Mouse (Mus musculus): ENCODE measurements around the gene Dync1h1. TPM values are rescaled to one million over a fixed set of nuclear protein-coding genes. Genes with fewer than 3 reads are reported as not detected.
"Not testable (repeated sequence)": the region's sequence is repeated elsewhere in the genome, so short reads cannot be mapped to it uniquely, and the experiment has no call there.

The Dync1h1 gene
- polyA plus RNA-seq, 1 experiment from 2014 or later = 60.5 TPM

DNA sequence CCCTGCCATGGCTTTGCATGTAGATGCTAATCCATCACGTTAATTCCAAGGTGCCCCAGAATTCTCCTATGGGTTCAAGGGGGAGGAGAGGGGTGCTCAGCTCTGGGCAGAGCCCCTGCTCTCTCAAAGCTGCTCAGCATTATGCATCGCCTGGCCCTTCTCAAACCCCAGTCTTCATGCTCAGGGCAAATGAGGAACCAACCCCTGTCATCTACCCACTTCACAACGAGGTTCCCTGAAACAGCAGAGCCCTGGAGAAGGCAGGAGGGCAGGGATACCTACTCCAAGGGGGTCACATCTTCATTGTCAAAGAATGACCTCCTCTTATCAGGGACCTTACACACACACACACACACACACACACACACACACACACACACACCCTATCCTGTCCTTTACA, 80.6 kb downstream of the Dync1h1 start:
- Histone ChIP-seq H3K4me1 (ENCODE audit: control insufficient read depth, insufficient read depth, low read length) (no peaks in the 10 kb centered on the region), H3K36me3 (ENCODE audit: control insufficient read depth, insufficient read depth, low read length) (0 out of 2 replicates have a peak, but pooled peaks cover 5% of the 10 kb centered on the region), H3K27me3 (replicated peaks; ENCODE audit: control insufficient read depth, insufficient read depth, low read length) (no peaks in the 10 kb centered on the region), H3K4me2 (ENCODE audit: low read depth, low read length) (no peak overlapping the region), H3K9ac (ENCODE audit: low read depth, low read length) (no peak overlapping the region), H3K4me3 (ENCODE audit: low read depth, low read length) (no peak overlapping the region), H3K27ac (replicated peaks; ENCODE audit: low read depth, low read length) (no peak overlapping the region), H3K9me3 (ENCODE audit: control insufficient read depth, low read length) (no peaks in the 10 kb centered on the region)
- 58% methylated on average over 3 of the region's 3 CpGs for WGBS
- ATAC-seq (ENCODE audit: low read depth) = no peak
- no peak for DNase-seq (ENCODE audit: low spot score)

DNA sequence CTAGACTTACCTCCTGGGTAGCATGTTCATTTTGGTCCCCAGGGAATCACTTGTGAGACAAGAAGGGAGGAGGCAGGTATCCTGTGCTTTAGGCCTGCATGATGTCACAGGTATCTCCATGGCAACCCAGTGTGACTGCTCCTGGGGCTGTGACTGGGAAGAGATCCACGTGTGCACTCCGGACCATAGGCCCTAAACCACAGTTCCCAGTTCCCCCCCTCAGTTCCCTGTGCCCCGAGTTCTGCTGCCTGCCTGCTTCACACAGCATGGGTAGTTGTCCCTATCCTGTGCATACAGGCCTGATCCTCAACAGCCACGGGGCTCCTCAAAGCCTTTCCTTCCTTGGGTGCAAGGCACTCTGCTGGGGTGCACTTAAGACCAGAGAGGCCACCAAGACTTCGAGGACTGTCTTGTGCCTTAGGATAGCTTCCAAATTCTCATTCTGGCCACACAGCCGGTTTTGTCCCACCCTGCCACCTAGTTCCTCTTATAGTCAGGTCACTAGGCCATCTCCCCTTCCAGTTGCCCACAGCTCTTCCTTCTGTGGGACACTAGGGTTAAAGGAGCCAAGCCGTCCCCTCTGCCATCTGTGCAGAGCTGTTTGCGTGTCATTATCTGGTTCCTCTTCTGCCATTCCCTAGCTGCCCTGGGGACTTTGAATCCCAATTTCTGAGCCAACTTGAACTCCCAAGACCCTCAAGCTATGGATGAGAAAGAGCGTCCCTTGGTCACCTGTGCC, 81.5 kb downstream of the Dync1h1 start, which contains the start of gene 1700001K19Rik:
Gene 1700001K19Rik (minus strand): TSS at position 59 of the 739 bp plus-strand sequence.
- peak; percentile 25 for DNase-seq (ENCODE audit: low spot score)
- no peak for ATAC-seq (ENCODE audit: low read depth)
- Histone ChIP-seq H3K9me3 (ENCODE audit: control insufficient read depth, low read length) (no peaks in the 10 kb centered on the region), H3K36me3 (ENCODE audit: control insufficient read depth, insufficient read depth, low read length) (0 out of 2 replicates have a peak, but pooled peaks cover 6% of the 10 kb centered on the region), H3K4me2 (ENCODE audit: low read depth, low read length) (no peak within 1 kb of the TSS), H3K9ac (ENCODE audit: low read depth, low read length) (no peak within 1 kb of the TSS), H3K4me3 (ENCODE audit: low read depth, low read length) (no peak within 1 kb of the TSS), H3K4me1 (ENCODE audit: control insufficient read depth, insufficient read depth, low read length) (no peaks in the 10 kb centered on the region), H3K27ac (replicated peaks; ENCODE audit: low read depth, low read length) (no peak within 1 kb of the TSS), H3K27me3 (replicated peaks; ENCODE audit: control insufficient read depth, insufficient read depth, low read length) (no peaks in the 10 kb centered on the region)
- WGBS = 73% methylated on average over 9 of the region's 9 CpGs

DNA sequence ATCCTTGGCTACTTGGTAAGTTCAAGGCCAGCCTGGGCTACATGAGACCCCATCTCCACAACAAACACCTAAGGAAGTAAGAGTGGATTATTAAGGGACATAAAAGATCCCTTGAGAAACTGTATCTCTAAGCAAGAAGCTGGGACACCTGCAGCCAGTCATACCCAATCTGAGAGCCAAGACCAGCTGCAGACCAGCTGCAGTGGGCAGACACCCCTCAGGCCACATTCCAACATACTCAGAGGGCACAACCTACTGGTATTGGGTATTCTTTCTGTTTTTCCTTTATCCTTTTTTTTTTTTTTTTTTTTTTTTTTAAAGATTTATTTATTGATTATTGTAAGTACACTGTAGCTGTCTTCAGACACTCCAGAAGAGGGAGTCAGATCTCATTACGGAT, 82.3 kb downstream of the Dync1h1 start:
- no peaks in the 10 kb centered on the region for H3K27me3 ChIP-seq (replicated peaks; ENCODE audit: control insufficient read depth, insufficient read depth, low read length)
- no peak for ATAC-seq (ENCODE audit: low read depth)
- H3K4me3 ChIP-seq (ENCODE audit: low read depth, low read length) = no peak overlapping the region
- no CpG with 5 or more reads among the region's 1 CpGs for WGBS
- H3K36me3 ChIP-seq (ENCODE audit: control insufficient read depth, insufficient read depth, low read length) = 0 out of 2 replicates have a peak, but pooled peaks cover 6% of the 10 kb centered on the region
- H3K27ac ChIP-seq (replicated peaks; ENCODE audit: low read depth, low read length) = no peak overlapping the region
- H3K9me3 ChIP-seq (ENCODE audit: control insufficient read depth, low read length) = no peaks in the 10 kb centered on the region
- DNase-seq (ENCODE audit: low spot score) = no peak
- H3K4me2 ChIP-seq (ENCODE audit: low read depth, low read length) = no peak overlapping the region
- H3K4me1 ChIP-seq (ENCODE audit: control insufficient read depth, insufficient read depth, low read length) = no peaks in the 10 kb centered on the region
- no peak overlapping the region for H3K9ac ChIP-seq (ENCODE audit: low read depth, low read length)

GRCm38 (mm10) chr12:110687894-110688734, 86.9 kb downstream of the Dync1h1 start:
- Histone ChIP-seq H3K27ac (replicated peaks; ENCODE audit: low read depth, low read length) (no peak overlapping the region), H3K4me2 (ENCODE audit: low read depth, low read length) (no peak overlapping the region), H3K9me3 (ENCODE audit: control insufficient read depth, low read length) (no peaks in the 10 kb centered on the region), H3K9ac (ENCODE audit: low read depth, low read length) (no peak overlapping the region), H3K4me3 (ENCODE audit: low read depth, low read length) (no peak overlapping the region), H3K27me3 (replicated peaks; ENCODE audit: control insufficient read depth, insufficient read depth, low read length) (no peaks in the 10 kb centered on the region), H3K4me1 (ENCODE audit: control insufficient read depth, insufficient read depth, low read length) (no peaks in the 10 kb centered on the region), H3K36me3 (ENCODE audit: control insufficient read depth, insufficient read depth, low read length) (peaks cover 38% of the 10 kb centered on the region)
- peak; percentile 72 for ATAC-seq (ENCODE audit: low read depth)
- DNase-seq (ENCODE audit: low spot score) = peak; percentile 90
- WGBS = 53% methylated on average over 12 of the region's 12 CpGs

- not testable (repeated sequence) for H3K4me1 ChIP-seq (ENCODE audit: control insufficient read depth, insufficient read depth, low read length); DNase-seq (ENCODE audit: low spot score); H3K4me3 ChIP-seq (ENCODE audit: low read depth, low read length); ATAC-seq (ENCODE audit: low read depth); H3K27ac ChIP-seq (replicated peaks; ENCODE audit: low read depth, low read length); H3K4me2 ChIP-seq (ENCODE audit: low read depth, low read length); H3K9ac ChIP-seq (ENCODE audit: low read depth, low read length); H3K27me3 ChIP-seq (replicated peaks; ENCODE audit: control insufficient read depth, insufficient read depth, low read length); H3K9me3 ChIP-seq (ENCODE audit: control insufficient read depth, low read length)
- 92% methylated on average over 3 of the region's 3 CpGs for WGBS
- peaks cover 44% of the 10 kb centered on the region for H3K36me3 ChIP-seq (ENCODE audit: control insufficient read depth, insufficient read depth, low read length)
These were observed 87.7 kb downstream of the Dync1h1 start for GRCm38 (mm10) chr12:110688921-110689320.

DNA sequence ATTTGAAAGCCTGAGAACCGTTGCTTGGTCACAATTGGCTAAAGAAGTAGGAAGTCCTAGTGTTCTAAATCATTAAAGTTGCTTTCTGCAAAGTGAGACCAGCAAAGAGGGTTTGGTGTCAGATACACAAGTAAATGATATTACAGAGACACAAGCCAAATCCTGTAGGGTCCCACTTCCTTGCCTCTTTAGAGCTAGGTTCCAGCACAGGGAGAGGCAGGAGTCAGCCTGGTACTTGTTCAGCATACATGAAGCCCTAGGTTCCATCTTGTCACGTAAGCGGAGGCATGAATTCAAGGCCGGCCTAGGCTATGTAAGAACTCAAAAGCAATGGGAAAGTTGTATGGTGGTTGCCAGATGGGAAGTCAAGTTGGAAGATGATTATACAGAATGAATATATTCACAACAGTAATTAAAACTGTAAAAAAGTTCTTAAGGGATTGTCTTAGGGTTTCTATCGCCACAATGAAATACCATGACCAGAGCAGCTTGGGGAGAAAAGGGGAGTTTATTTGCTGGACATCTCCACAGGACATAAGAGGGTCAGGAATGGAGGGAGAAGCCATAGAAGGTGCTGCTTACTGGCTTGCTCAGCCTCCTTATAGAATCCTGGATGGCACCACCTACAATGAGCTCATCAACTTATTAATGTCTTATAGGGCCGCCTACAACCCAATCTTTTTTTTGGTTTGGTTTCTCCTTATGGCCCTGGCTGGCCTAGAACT, 88.8 kb downstream of the Dync1h1 start:
- peaks cover 54% of the 10 kb centered on the region for H3K36me3 ChIP-seq (ENCODE audit: control insufficient read depth, insufficient read depth, low read length)
- H3K9me3 ChIP-seq (ENCODE audit: control insufficient read depth, low read length) = no peaks in the 10 kb centered on the region

GRCm38 (mm10) chr12:110693378-110693777, 92.1 kb downstream of the Dync1h1 start:
- H3K4me1 ChIP-seq (ENCODE audit: control insufficient read depth, insufficient read depth, low read length); H3K4me3 ChIP-seq (ENCODE audit: low read depth, low read length); DNase-seq (ENCODE audit: low spot score); H3K9me3 ChIP-seq (ENCODE audit: control insufficient read depth, low read length); H3K27ac ChIP-seq (replicated peaks; ENCODE audit: low read depth, low read length); H3K4me2 ChIP-seq (ENCODE audit: low read depth, low read length); H3K27me3 ChIP-seq (replicated peaks; ENCODE audit: control insufficient read depth, insufficient read depth, low read length); H3K9ac ChIP-seq (ENCODE audit: low read depth, low read length); ATAC-seq (ENCODE audit: low read depth): not testable (repeated sequence)
- peaks cover 48% of the 10 kb centered on the region for H3K36me3 ChIP-seq (ENCODE audit: control insufficient read depth, insufficient read depth, low read length)
- 72% methylated on average over 5 of the region's 5 CpGs for WGBS

More for the DNA sequence above, 88.8 kb downstream of the Dync1h1 start:
- ATAC-seq (ENCODE audit: low read depth) (no peak), DNase-seq (ENCODE audit: low spot score) (no peak)
- Histone ChIP-seq H3K4me3 (ENCODE audit: low read depth, low read length) (no peak overlapping the region), H3K27me3 (replicated peaks; ENCODE audit: control insufficient read depth, insufficient read depth, low read length) (no peaks in the 10 kb centered on the region), H3K27ac (replicated peaks; ENCODE audit: low read depth, low read length) (no peak overlapping the region), H3K4me1 (ENCODE audit: control insufficient read depth, insufficient read depth, low read length) (0 out of 2 replicates have a peak, but pooled peaks cover 3% of the 10 kb centered on the region), H3K4me2 (ENCODE audit: low read depth, low read length) (no peak overlapping the region), H3K9ac (ENCODE audit: low read depth, low read length) (no peak overlapping the region)
- WGBS = 91% methylated on average over 6 of the region's 6 CpGs

DNA sequence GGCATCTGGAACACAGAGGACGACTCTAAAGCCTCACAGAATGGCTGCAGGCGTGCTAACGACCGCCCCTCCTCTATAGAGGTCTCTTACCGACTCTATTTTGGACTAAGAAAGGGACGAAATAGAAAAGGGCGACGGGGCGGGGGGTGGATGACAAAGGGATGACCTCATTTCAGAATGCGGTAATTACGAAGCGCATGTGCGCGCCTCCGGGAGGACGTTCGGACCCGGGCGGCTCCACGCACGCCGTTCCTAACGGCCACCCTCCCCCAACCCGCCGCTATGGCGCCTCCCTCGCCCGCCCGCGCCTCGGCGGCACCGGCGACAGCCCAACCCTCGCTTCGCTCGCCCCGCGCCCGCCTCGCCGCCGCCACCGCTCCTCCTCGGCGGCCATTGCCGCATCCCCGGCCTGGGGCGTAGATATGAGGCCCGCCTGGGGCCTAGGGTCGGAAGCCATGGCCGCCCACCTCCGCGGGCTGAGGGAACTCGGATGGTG, 94.5 kb downstream of the Dync1h1 start:
- Histone ChIP-seq H3K36me3 (ENCODE audit: control insufficient read depth, insufficient read depth, low read length) (peaks cover 34% of the 10 kb centered on the region), H3K27me3 (replicated peaks; ENCODE audit: control insufficient read depth, insufficient read depth, low read length) (no peaks in the 10 kb centered on the region), H3K27ac (replicated peaks; ENCODE audit: low read depth, low read length) (peak overlapping the region; percentile 93), H3K9me3 (ENCODE audit: control insufficient read depth, low read length) (no peaks in the 10 kb centered on the region), H3K4me3 (ENCODE audit: low read depth, low read length) (peak overlapping the region; percentile 92), H3K9ac (ENCODE audit: low read depth, low read length) (peak overlapping the region; percentile 92), H3K4me1 (ENCODE audit: control insufficient read depth, insufficient read depth, low read length) (0 out of 2 replicates have a peak, but pooled peaks cover 3% of the 10 kb centered on the region), H3K4me2 (ENCODE audit: low read depth, low read length) (peak overlapping the region; percentile 74)
- DNase-seq (ENCODE audit: low spot score) = peak; percentile 65
- WGBS = under 1% methylated on average over 33 of the region's 55 CpGs
- ATAC-seq (ENCODE audit: low read depth) = peak; percentile 47

All from embryonic facial prominence, embryonic 14.5 days (tissue).